ENCODE assay signal across 7 mouse cellular contexts in genomic region chr8:123126193-123126816, GRCm38 (mm10). TPM values are rescaled to one million over a fixed set of nuclear protein-coding genes. Genes with fewer than 3 reads are reported as not detected.
DNase-seq lines count a peak whose midpoint lies in the region; ATAC-seq lines count a peak whose summit lies in the region.

No protein-coding gene starts in this region.

- H3K27me3 ChIP-seq in midbrain, embryonic 12.5 days, result peaks cover 41% of the 10 kb centered on the region
- no peaks in the 10 kb centered on the region for H3K27me3 ChIP-seq in midbrain, embryonic 14.5 days (ENCODE audit: control insufficient read depth, insufficient read depth, low read length)
- H3K27me3 ChIP-seq in lung, embryonic 15.5 days, result peaks cover 14% of the 10 kb centered on the region

- 7% methylated on average over 19 of the region's 19 CpGs for WGBS in midbrain, embryonic 12.5 days
- 5% methylated on average over 19 of the region's 19 CpGs for WGBS in midbrain, embryonic 14.5 days
- WGBS in lung, embryonic 15.5 days, result 5% methylated on average over 19 of the region's 19 CpGs

- H3K36me3 ChIP-seq in midbrain, embryonic 12.5 days, result no peaks in the 10 kb centered on the region
- H3K36me3 ChIP-seq in midbrain, embryonic 14.5 days (ENCODE audit: control insufficient read depth, insufficient read depth, low read length), result no peaks in the 10 kb centered on the region
- H3K36me3 ChIP-seq in lung, embryonic 15.5 days, result no peaks in the 10 kb centered on the region

- H3K4me2 ChIP-seq in midbrain, embryonic 12.5 days (replicated peaks), result 0 out of 2 replicates have a peak overlapping the region, but pooled peaks have one; percentile 11
- no peak overlapping the region for H3K4me2 ChIP-seq in midbrain, embryonic 14.5 days (ENCODE audit: low read length)
- H3K4me2 ChIP-seq in lung, embryonic 15.5 days, result peak overlapping the region; percentile 19; the same call in 1 of the 2 replicates

- H3K9me3 ChIP-seq in midbrain, embryonic 12.5 days, result no peaks in the 10 kb centered on the region
- H3K9me3 ChIP-seq in midbrain, embryonic 14.5 days (ENCODE audit: control insufficient read depth, low read length), result no peaks in the 10 kb centered on the region
- H3K9me3 ChIP-seq in lung, embryonic 15.5 days, result no peaks in the 10 kb centered on the region

- H3K4me1 ChIP-seq in midbrain, embryonic 12.5 days, result peaks cover 8% of the 10 kb centered on the region; the same call in 1 of the 2 replicates
- H3K4me1 ChIP-seq in midbrain, embryonic 14.5 days (ENCODE audit: control insufficient read depth, insufficient read depth, low read length), result no peaks in the 10 kb centered on the region; the same call in 1 of the 2 replicates
- H3K4me1 ChIP-seq in lung, embryonic 15.5 days, result peaks cover 7% of the 10 kb centered on the region

- H3K9ac ChIP-seq in midbrain, embryonic 12.5 days (replicated peaks), result no peak overlapping the region
- no peak overlapping the region for H3K9ac ChIP-seq in midbrain, embryonic 14.5 days (replicated peaks; ENCODE audit: low read length)
- H3K9ac ChIP-seq in lung, embryonic 15.5 days, result no peak overlapping the region

- no peak overlapping the region for H3K27ac ChIP-seq in midbrain, embryonic 12.5 days (replicated peaks)
- H3K27ac ChIP-seq in midbrain, embryonic 14.5 days (replicated peaks; ENCODE audit: low read depth, low read length), result no peak overlapping the region
- no peak overlapping the region for H3K27ac ChIP-seq in lung, embryonic 15.5 days

- H3K4me3 ChIP-seq in midbrain, embryonic 12.5 days, result no peak overlapping the region
- H3K4me3 ChIP-seq in midbrain, embryonic 14.5 days (replicated peaks; ENCODE audit: low read depth, low read length), result no peak overlapping the region
- no peak overlapping the region for H3K4me3 ChIP-seq in lung, embryonic 15.5 days

- no peak for DNase-seq in midbrain, embryonic 14.5 days
- peak; percentile 89 for DNase-seq in embryo, embryonic 9.5 days (ENCODE audit: extremely low spot score)
- DNase-seq in kidney, adult 8-10 months, result peak; percentile 64 to 82
- peak; percentile 65 for DNase-seq in yolk sac, embryonic 10.5 days (ENCODE audit: low spot score)

- ATAC-seq in midbrain, embryonic 12.5 days (ENCODE audit: low FRiP score, low read depth), result no peak
- ATAC-seq in midbrain, embryonic 14.5 days (ENCODE audit: low FRiP score, low TSS enrichment), result no peak
- ATAC-seq in lung, embryonic 15.5 days (ENCODE audit: borderline replicate concordance, extremely low read depth, low FRiP score, low TSS enrichment), result peak; percentile 46
- no peak for ATAC-seq in monocyte, adult 5-6 weeks (replicated peaks; ENCODE audit: insufficient number of reproducible peaks, low FRiP score, low TSS enrichment, poor library complexity, severe bottlenecking)

RNA-seq across cellular contexts. Expression of gene Cpne7, which starts 9.1 kb away (rescaled TPM):
- polyA plus RNA-seq in midbrain, embryonic 12.5 days (2016; fragmentation: Nextera tagmentation; extraction: Ambion mirVana), result 0.45 and 0.60 TPM in 2 replicates
- polyA plus RNA-seq in midbrain, embryonic 14.5 days (2014; fragmentation: Nextera tagmentation; extraction: Ambion mirVana), result 1.8 and 3.7 TPM in 2 replicates
- polyA plus RNA-seq in lung, embryonic 15.5 days (2015; fragmentation: Nextera tagmentation; extraction: Ambion mirVana), result 0.34 and 0.50 TPM in 2 replicates
- 3.8 to 29.8 TPM (median 13.9 TPM) in 3 replicates for total RNA-seq in monocyte, adult 5-6 weeks (2017)

RNA-seq across cellular contexts. Expression of gene Rpl13, which starts 24.2 kb away (rescaled TPM):
- 1,023 and 1,075 TPM in 2 replicates for polyA plus RNA-seq in midbrain, embryonic 12.5 days (2016; fragmentation: Nextera tagmentation; extraction: Ambion mirVana)
- polyA plus RNA-seq in midbrain, embryonic 14.5 days (2014; fragmentation: Nextera tagmentation; extraction: Ambion mirVana), result 843 and 877 TPM in 2 replicates
- polyA plus RNA-seq in lung, embryonic 15.5 days (2015; fragmentation: Nextera tagmentation; extraction: Ambion mirVana), result 1,444 and 1,500 TPM in 2 replicates
- 1,374 to 1,974 TPM (median 1,861 TPM) in 3 replicates for total RNA-seq in monocyte, adult 5-6 weeks (2017)

RNA-seq across cellular contexts. Expression of gene Sult5a1, which starts 31.8 kb away (rescaled TPM):
- polyA plus RNA-seq in midbrain, embryonic 12.5 days (2016; fragmentation: Nextera tagmentation; extraction: Ambion mirVana), result 2.3 and 2.6 TPM in 2 replicates
- 0.95 TPM in 1 of 2 replicates, not detected in the other for polyA plus RNA-seq in midbrain, embryonic 14.5 days (2014; fragmentation: Nextera tagmentation; extraction: Ambion mirVana)
- polyA plus RNA-seq in lung, embryonic 15.5 days (2015; fragmentation: Nextera tagmentation; extraction: Ambion mirVana), result 16.8 and 16.9 TPM in 2 replicates
- total RNA-seq in monocyte, adult 5-6 weeks (2017), result not detected in 3 replicates

RNA-seq across cellular contexts. Expression of gene Dpep1, which starts 59.7 kb away (rescaled TPM):
- polyA plus RNA-seq in midbrain, embryonic 12.5 days (2016; fragmentation: Nextera tagmentation; extraction: Ambion mirVana), result 0.56 TPM in 2 replicates
- not detected in 2 replicates for polyA plus RNA-seq in midbrain, embryonic 14.5 days (2014; fragmentation: Nextera tagmentation; extraction: Ambion mirVana)
- polyA plus RNA-seq in lung, embryonic 15.5 days (2015; fragmentation: Nextera tagmentation; extraction: Ambion mirVana), result 4.5 and 6.1 TPM in 2 replicates
- total RNA-seq in monocyte, adult 5-6 weeks (2017), result not detected in 3 replicates
